Mouse (Mus musculus): ENCODE measurements around the gene Ssb. TPM values are rescaled to one million over a fixed set of nuclear protein-coding genes. Genes with fewer than 3 reads are reported as not detected.
"Not testable (repeated sequence)": the region's sequence is repeated elsewhere in the genome, so short reads cannot be mapped to it uniquely, and the experiment has no call there.

Gene Ssb
- polyA plus RNA-seq, 1 experiment from 2014 or later, result 296 TPM

GRCm38 (mm10) chr2:69893145-69893544 is 31.8 kb downstream of the Ssb start:
- no peak overlapping the region for H3K4me2 ChIP-seq (replicated peaks; ENCODE audit: low read depth, low read length)
- 83% methylated on average over 1 of the region's 1 CpGs for WGBS
- no peak overlapping the region for H3K27ac ChIP-seq (ENCODE audit: low read length)
- no peak for ATAC-seq (ENCODE audit: low FRiP score, low TSS enrichment)
- H3K36me3 ChIP-seq (ENCODE audit: insufficient read depth, low read length), result no peaks in the 10 kb centered on the region
- H3K9me3 ChIP-seq (ENCODE audit: low read length), result no peaks in the 10 kb centered on the region
- H3K4me3 ChIP-seq (ENCODE audit: low read length), result no peak overlapping the region
- no peak overlapping the region for H3K9ac ChIP-seq (replicated peaks; ENCODE audit: low read length)
- H3K27me3 ChIP-seq (ENCODE audit: insufficient read depth, low read length), result no peaks in the 10 kb centered on the region
- H3K4me1 ChIP-seq (ENCODE audit: insufficient read depth, low read length), result no peaks in the 10 kb centered on the region

GRCm38 (mm10) chr2:69893891-69894290 is 32.5 kb downstream of the Ssb start:
- no peak overlapping the region for H3K4me2 ChIP-seq (replicated peaks; ENCODE audit: low read depth, low read length)
- WGBS, result 86% methylated on average over 5 of the region's 5 CpGs
- peaks cover 7% of the 10 kb centered on the region for H3K4me1 ChIP-seq (ENCODE audit: insufficient read depth, low read length)
- no peak overlapping the region for H3K4me3 ChIP-seq (ENCODE audit: low read length)
- H3K27me3 ChIP-seq (ENCODE audit: insufficient read depth, low read length), result no peaks in the 10 kb centered on the region
- H3K27ac ChIP-seq (ENCODE audit: low read length), result no peak overlapping the region
- ATAC-seq (ENCODE audit: low FRiP score, low TSS enrichment), result no peak
- no peaks in the 10 kb centered on the region for H3K9me3 ChIP-seq (ENCODE audit: low read length)
- H3K36me3 ChIP-seq (ENCODE audit: insufficient read depth, low read length), result no peaks in the 10 kb centered on the region
- no peak overlapping the region for H3K9ac ChIP-seq (replicated peaks; ENCODE audit: low read length)

- H3K9me3 ChIP-seq (ENCODE audit: low read length), result no peaks in the 10 kb centered on the region
- ATAC-seq (ENCODE audit: low FRiP score, low TSS enrichment), result no peak
- H3K27ac ChIP-seq (ENCODE audit: low read length), result no peak overlapping the region
- H3K27me3 ChIP-seq (ENCODE audit: insufficient read depth, low read length), result no peaks in the 10 kb centered on the region
- no peaks in the 10 kb centered on the region for H3K36me3 ChIP-seq (ENCODE audit: insufficient read depth, low read length)
- H3K4me3 ChIP-seq (ENCODE audit: low read length), result no peak overlapping the region
- WGBS, result 56% methylated on average over 14 of the region's 14 CpGs
- no peak overlapping the region for H3K9ac ChIP-seq (replicated peaks; ENCODE audit: low read length)
- H3K4me2 ChIP-seq (replicated peaks; ENCODE audit: low read depth, low read length), result no peak overlapping the region
- peaks cover 8% of the 10 kb centered on the region for H3K4me1 ChIP-seq (ENCODE audit: insufficient read depth, low read length)
Observed at GRCm38 (mm10) chr2:69895502-69896223, 34.3 kb downstream of the Ssb start.

GRCm38 (mm10) chr2:69896224-69896581 is 34.8 kb downstream of the Ssb start:
- Histone ChIP-seq H3K4me1 (ENCODE audit: insufficient read depth, low read length) (peaks cover 8% of the 10 kb centered on the region), H3K27me3 (ENCODE audit: insufficient read depth, low read length) (no peaks in the 10 kb centered on the region), H3K4me2 (replicated peaks; ENCODE audit: low read depth, low read length) (no peak overlapping the region), H3K27ac (ENCODE audit: low read length) (no peak overlapping the region), H3K9me3 (ENCODE audit: low read length) (no peaks in the 10 kb centered on the region), H3K9ac (replicated peaks; ENCODE audit: low read length) (no peak overlapping the region), H3K36me3 (ENCODE audit: insufficient read depth, low read length) (0 out of 2 replicates have a peak, but pooled peaks cover 4% of the 10 kb centered on the region), H3K4me3 (ENCODE audit: low read length) (no peak overlapping the region)
- 95% methylated on average over 4 of the region's 4 CpGs for WGBS
- no peak for ATAC-seq (ENCODE audit: low FRiP score, low TSS enrichment)

GRCm38 (mm10) chr2:69897039-69897617 is 35.8 kb downstream of the Ssb start, which contains the start of gene Ubr3:
Gene Ubr3 (plus strand): TSS chr2:69897246.
- WGBS, result 0% methylated on average over 41 of the region's 65 CpGs
- ATAC-seq (ENCODE audit: low FRiP score, low TSS enrichment), result peak; percentile 99
- Histone ChIP-seq H3K36me3 (ENCODE audit: insufficient read depth, low read length) (0 out of 2 replicates have a peak, but pooled peaks cover 8% of the 10 kb centered on the region), H3K9ac (replicated peaks; ENCODE audit: low read length) (peak within 1 kb of the TSS; percentile 95), H3K27ac (ENCODE audit: low read length) (peak within 1 kb of the TSS; percentile 81), H3K4me1 (ENCODE audit: insufficient read depth, low read length) (peaks cover 8% of the 10 kb centered on the region), H3K4me3 (ENCODE audit: low read length) (peak within 1 kb of the TSS; percentile 76), H3K9me3 (ENCODE audit: low read length) (no peaks in the 10 kb centered on the region), H3K4me2 (replicated peaks; ENCODE audit: low read depth, low read length) (peak within 1 kb of the TSS; percentile 95), H3K27me3 (ENCODE audit: insufficient read depth, low read length) (no peaks in the 10 kb centered on the region)

GRCm38 (mm10) chr2:69897618-69898575 is 36.5 kb downstream of the Ssb start:
- Histone ChIP-seq H3K9ac (replicated peaks; ENCODE audit: low read length) (peak overlapping the region; percentile 95), H3K4me3 (ENCODE audit: low read length) (peak overlapping the region; percentile 76), H3K4me2 (replicated peaks; ENCODE audit: low read depth, low read length) (peak overlapping the region; percentile 95), H3K9me3 (ENCODE audit: low read length) (no peaks in the 10 kb centered on the region), H3K4me1 (ENCODE audit: insufficient read depth, low read length) (peaks cover 8% of the 10 kb centered on the region), H3K27me3 (ENCODE audit: insufficient read depth, low read length) (no peaks in the 10 kb centered on the region), H3K36me3 (ENCODE audit: insufficient read depth, low read length) (0 out of 2 replicates have a peak, but pooled peaks cover 8% of the 10 kb centered on the region), H3K27ac (ENCODE audit: low read length) (peak overlapping the region; percentile 81)
- WGBS, result under 1% methylated on average over 54 of the region's 55 CpGs
- ATAC-seq (ENCODE audit: low FRiP score, low TSS enrichment), result peak; percentile 61

GRCm38 (mm10) chr2:69903541-69903940 is 42.2 kb downstream of the Ssb start:
- no peak overlapping the region for H3K27ac ChIP-seq (ENCODE audit: low read length)
- no peak for ATAC-seq (ENCODE audit: low FRiP score, low TSS enrichment)
- no peaks in the 10 kb centered on the region for H3K27me3 ChIP-seq (ENCODE audit: insufficient read depth, low read length)
- WGBS, result 96% methylated on average over 3 of the region's 3 CpGs
- H3K9me3 ChIP-seq (ENCODE audit: low read length), result no peaks in the 10 kb centered on the region
- H3K4me2 ChIP-seq (replicated peaks; ENCODE audit: low read depth, low read length), result no peak overlapping the region
- peaks cover 5% of the 10 kb centered on the region for H3K4me1 ChIP-seq (ENCODE audit: insufficient read depth, low read length)
- H3K36me3 ChIP-seq (ENCODE audit: insufficient read depth, low read length), result peaks cover 16% of the 10 kb centered on the region; the same call in 1 of the 2 replicates
- no peak overlapping the region for H3K9ac ChIP-seq (replicated peaks; ENCODE audit: low read length)
- no peak overlapping the region for H3K4me3 ChIP-seq (ENCODE audit: low read length)

GRCm38 (mm10) chr2:69907394-69907793 is 46.0 kb downstream of the Ssb start:
- H3K9ac ChIP-seq (replicated peaks; ENCODE audit: low read length); H3K27me3 ChIP-seq (ENCODE audit: insufficient read depth, low read length); H3K27ac ChIP-seq (ENCODE audit: low read length); H3K9me3 ChIP-seq (ENCODE audit: low read length); H3K4me1 ChIP-seq (ENCODE audit: insufficient read depth, low read length); H3K4me3 ChIP-seq (ENCODE audit: low read length); H3K36me3 ChIP-seq (ENCODE audit: insufficient read depth, low read length); ATAC-seq (ENCODE audit: low FRiP score, low TSS enrichment); H3K4me2 ChIP-seq (replicated peaks; ENCODE audit: low read depth, low read length): not testable (repeated sequence)
- 83% methylated on average over 4 of the region's 4 CpGs for WGBS

GRCm38 (mm10) chr2:69912801-69913200 is 51.4 kb downstream of the Ssb start:
- Histone ChIP-seq H3K27me3 (ENCODE audit: insufficient read depth, low read length) (no peaks in the 10 kb centered on the region), H3K4me2 (replicated peaks; ENCODE audit: low read depth, low read length) (no peak overlapping the region), H3K27ac (ENCODE audit: low read length) (no peak overlapping the region), H3K9ac (replicated peaks; ENCODE audit: low read length) (no peak overlapping the region), H3K9me3 (ENCODE audit: low read length) (no peaks in the 10 kb centered on the region), H3K4me3 (ENCODE audit: low read length) (no peak overlapping the region), H3K36me3 (ENCODE audit: insufficient read depth, low read length) (peaks cover 12% of the 10 kb centered on the region), H3K4me1 (ENCODE audit: insufficient read depth, low read length) (no peaks in the 10 kb centered on the region)
- no peak for ATAC-seq (ENCODE audit: low FRiP score, low TSS enrichment)
- WGBS, result 48% methylated on average over 2 of the region's 2 CpGs
